Mouse (Mus musculus) naive thymus-derived CD4-positive, alpha-beta T cell, adult 2 months (primary cell): ENCODE measurements at regions not wholly inside any gene's neighbourhood (a gene's known extent, or its start where the extent isn't known, plus 50 kb on each side); places are given as distances from the start of the nearest gene placed in this dataset.
A peak's percentile ranks its signal among the peaks of the same experiment; 100 is the strongest.

Experiments
- DNase-seq: peaks from one replicate; pipeline ENCODE4 v3.0.0-alpha.2; 2011; ENCODE audit warnings: low read depth

GRCm38 (mm10) chr12:15967550-15968102 is 150.9 kb upstream of the Trib2 start:
- DNase-seq, result peak; percentile 71

GRCm38 (mm10) chr12:15966631-15967030 is 149.9 kb upstream of the Trib2 start:
- DNase-seq, result no peak

DNA sequence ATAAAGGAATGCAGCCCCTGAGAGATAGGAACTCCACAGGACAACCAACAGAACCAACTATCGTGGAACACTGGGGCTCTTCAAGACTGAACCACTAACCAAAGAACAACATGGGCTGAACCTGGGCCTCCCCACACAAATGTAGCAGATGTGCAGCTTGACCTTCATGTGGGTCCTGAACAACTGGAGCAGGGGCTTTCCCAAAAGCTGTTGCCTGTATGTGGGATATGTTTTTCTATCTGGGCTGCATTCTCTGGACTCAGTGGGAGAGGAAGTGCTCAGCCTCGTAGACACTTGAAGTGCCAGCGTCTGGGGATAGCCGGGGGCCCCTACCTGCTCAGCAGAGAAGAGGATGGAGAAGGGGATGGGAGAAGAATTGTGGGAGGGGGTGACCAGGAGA is 149.2 kb upstream of the Trib2 start:
- no peak for DNase-seq

DNA sequence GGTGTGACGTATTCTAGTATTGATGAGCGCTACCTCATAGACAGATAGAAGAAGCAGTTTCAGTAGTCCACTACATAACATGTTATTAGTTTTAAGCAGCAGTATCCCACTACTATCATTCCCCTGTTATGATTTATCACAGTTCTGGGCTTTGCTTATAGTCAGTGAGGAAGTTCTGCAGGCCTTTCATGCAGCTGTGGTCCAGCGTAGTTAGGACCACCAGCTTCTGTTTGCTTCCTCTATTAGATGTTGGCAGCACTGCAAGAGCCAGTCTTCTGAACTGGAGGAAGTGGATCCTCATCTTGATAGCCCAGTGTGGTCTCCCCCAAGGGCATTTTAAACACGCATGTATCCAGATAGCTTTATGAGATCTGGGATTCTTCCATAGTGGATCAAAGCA is 147.4 kb upstream of the Trib2 start:
- DNase-seq, result no peak

DNA sequence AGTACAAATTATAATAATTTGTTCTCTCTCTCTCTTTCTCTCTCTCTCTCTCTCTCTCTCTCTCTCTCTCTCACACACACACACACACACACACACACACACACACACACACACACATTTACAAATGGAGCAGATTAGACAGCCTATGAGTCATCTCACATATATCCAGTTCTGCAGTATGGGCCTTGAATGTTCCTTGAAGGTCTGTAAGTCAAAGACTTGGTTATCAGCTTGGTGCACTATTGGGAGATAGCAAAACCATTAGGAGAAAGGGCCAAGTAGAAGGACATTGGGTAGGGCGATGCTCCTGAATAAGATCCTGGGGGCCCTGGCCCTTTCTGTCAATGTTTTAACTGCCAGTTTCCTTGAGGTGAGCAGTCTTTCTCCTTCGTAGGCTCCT is 145.1 kb upstream of the Trib2 start:
- DNase-seq, result no peak

DNA sequence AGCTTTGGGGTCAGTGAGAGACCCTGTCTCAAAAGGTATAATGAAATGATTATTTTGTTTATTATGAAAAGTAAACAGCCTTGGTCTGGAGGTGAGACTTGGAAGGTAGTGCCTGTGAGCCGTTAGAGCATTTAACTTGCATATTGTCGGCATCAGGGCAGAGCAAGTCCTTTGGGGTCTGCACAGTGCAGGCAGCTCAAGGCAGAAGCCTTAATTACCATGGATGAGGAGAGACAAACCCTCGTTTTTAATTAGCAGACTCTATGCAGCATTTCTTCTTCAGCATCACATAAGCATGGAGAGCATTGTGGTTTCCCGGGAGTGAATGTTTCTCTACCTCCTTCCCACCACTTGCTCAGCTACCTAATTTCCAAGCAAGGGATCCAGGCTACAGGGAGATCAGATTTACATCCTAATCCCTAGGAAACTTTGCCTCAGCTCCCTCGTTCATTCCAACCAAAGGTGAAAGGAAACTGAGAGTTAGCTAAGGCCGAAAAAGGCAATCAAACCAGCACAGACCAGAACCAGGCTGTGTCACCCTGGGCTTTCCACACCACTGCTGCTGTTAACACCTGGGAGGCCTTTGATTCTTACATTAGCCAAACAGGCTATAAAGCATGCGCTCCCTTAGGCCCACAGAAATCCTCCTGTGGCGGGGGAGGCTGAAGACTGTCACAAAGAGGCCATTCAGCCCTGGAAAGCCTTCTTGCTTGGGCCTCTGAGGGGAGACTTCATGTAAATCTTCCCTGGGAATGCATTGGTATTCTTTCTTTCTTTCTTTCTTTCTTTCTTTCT is 120.9 kb upstream of the Trib2 start:
- DNase-seq, result no peak

GRCm38 (mm10) chr12:15932067-15932466 is 115.3 kb upstream of the Trib2 start:
- DNase-seq, result no peak

DNA sequence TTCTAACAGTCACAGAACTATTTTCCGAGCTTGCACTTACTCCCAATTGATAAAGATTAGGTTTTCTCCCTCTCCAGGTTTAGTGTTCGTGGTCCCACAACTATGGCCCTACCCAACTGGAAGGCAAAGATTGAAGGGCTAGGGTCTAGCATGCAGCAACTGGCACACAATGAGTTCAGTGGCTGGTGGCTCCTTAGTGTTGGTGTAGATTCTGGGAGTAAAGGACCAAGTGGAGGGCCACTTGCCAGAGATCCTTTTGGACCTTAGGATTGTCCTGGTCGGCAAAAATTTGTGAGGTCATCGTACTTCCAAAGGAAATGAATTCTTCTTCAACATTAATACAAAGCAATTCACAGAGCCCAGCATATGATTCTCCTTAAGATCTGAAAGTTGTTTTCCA is 114.8 kb upstream of the Trib2 start:
- no peak for DNase-seq

- DNase-seq, result peak; percentile 65
Observed at GRCm38 (mm10) chr12:15930155-15930554, 113.4 kb upstream of the Trib2 start.

GRCm38 (mm10) chr12:15929541-15929940 is 112.8 kb upstream of the Trib2 start:
- no peak for DNase-seq

- DNase-seq, result no peak
Observed at GRCm38 (mm10) chr12:15918291-15918690, 101.6 kb upstream of the Trib2 start.

- no peak for DNase-seq
Observed at GRCm38 (mm10) chr12:15912959-15913358, 96.2 kb upstream of the Trib2 start.

GRCm38 (mm10) chr12:15912491-15912890 is 95.8 kb upstream of the Trib2 start:
- no peak for DNase-seq

- no peak for DNase-seq
Observed at GRCm38 (mm10) chr12:15911254-15911991, 94.7 kb upstream of the Trib2 start.

GRCm38 (mm10) chr12:15897539-15897938 is 80.8 kb upstream of the Trib2 start:
- no peak for DNase-seq

GRCm38 (mm10) chr12:15896511-15896910 is 79.8 kb upstream of the Trib2 start:
- DNase-seq, result peak; percentile 25

DNA sequence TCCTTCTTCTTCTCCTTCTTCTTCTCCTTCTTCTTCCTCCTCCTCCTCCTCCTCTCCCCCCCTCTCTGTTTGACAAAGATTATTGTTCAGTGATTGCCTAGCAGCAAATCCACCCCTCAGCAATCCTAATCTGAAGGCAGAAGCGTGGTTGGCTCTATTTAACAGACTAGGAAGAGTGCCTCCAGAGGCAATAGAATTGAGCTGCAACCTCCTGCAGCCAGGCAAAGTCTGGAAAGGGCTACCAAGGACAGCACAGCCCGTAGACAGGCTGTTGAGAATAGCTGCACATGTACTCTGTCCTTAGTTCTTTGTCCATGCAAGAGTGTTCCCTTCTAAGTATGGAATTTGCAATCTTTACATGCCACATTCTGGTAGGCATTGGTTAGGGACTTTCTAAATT is 78.5 kb upstream of the Trib2 start:
- no peak for DNase-seq

GRCm38 (mm10) chr12:15890591-15890990 is 73.9 kb upstream of the Trib2 start:
- no peak for DNase-seq

DNA sequence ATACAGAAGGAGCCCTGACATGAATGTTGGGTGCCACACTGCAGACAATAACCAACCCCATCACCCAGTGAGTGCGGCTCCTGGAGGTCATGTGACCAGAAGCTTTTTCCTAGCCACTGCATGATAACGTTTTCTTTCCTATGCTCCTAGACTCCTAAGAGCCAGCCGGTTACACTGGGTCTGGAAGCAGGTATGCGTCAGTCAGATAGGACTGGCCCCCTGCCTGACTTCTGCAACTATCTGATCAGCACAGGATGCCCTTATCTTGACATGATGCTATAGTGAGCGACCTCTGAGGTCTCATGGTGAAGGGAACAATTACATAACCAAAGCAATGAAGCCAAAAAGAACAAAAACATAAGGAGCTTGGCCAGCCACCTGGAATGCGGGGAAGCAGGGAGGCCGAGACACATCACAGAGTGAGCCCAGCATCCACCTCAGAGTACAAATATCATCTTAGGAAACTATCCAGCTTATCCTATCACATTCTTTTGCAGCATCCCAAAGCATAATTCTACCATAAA is 63.2 kb upstream of the Trib2 start:
- DNase-seq, result no peak
